Comparison of ENCODE assay signal across 9 mouse cellular contexts in genomic region chr7:28922606-28923005, GRCm38 (mm10). TPM values are rescaled to one million over a fixed set of nuclear protein-coding genes. Genes with fewer than 3 reads are reported as not detected.
A peak's percentile ranks its signal among the peaks of the same experiment; 100 is the strongest.
DNase-seq lines count a peak whose midpoint lies in the region; ATAC-seq and TF ChIP-seq lines count a peak whose summit lies in the region.
"Had no signal": no experiment of that assay in that cellular context is flagged by ENCODE, and none has a peak within 500 bp of the region (broad histone marks: within the 10 kb centered on the region; RNA-seq: fewer than 3 reads in every experiment).

No protein-coding gene starts in this region.

- H3K27me3 ChIP-seq in kidney, embryonic 15.5 days: no peaks in the 10 kb centered on the region
- no peaks in the 10 kb centered on the region for H3K27me3 ChIP-seq in limb, embryonic 12.5 days
- no peaks in the 10 kb centered on the region for H3K27me3 ChIP-seq in thymus, adult 2 months (ENCODE audit: control insufficient read depth, insufficient read depth, low read length)

- H3K4me1 ChIP-seq in kidney, embryonic 15.5 days: peaks cover 93% of the 10 kb centered on the region
- peaks cover 86% of the 10 kb centered on the region for H3K4me1 ChIP-seq in limb, embryonic 12.5 days (replicated peaks)
- peaks cover 2% of the 10 kb centered on the region; the same call in 1 of the 2 replicates for H3K4me1 ChIP-seq in thymus, adult 2 months (replicated peaks; ENCODE audit: control insufficient read depth, insufficient read depth, low read length)

- WGBS in kidney, embryonic 15.5 days: 73% methylated on average over 4 of the region's 4 CpGs
- 72% methylated on average over 4 of the region's 4 CpGs for WGBS in limb, embryonic 12.5 days
- 97% methylated on average over 4 of the region's 4 CpGs for WGBS in thymus, adult 2 months

- peak; percentile 43 for DNase-seq in cerebellum, adult 9-11 months
- no peak for DNase-seq in cerebellum, adult 11-12 months
- DNase-seq in kidney, postnatal 25 days: no peak
- DNase-seq in brain, embryonic 14.5 days (ENCODE audit: low read depth): peak; percentile 49
- no peak for DNase-seq in thymus, adult 2 months
- no peak for DNase-seq in thymus, postnatal 10 days (ENCODE audit: low spot score in 2 of 2)
- DNase-seq: thymus, postnatal 36 days had no signal

- no peak overlapping the region for H3K4me2 ChIP-seq in kidney, embryonic 15.5 days
- H3K4me2 ChIP-seq in limb, embryonic 12.5 days: 0 out of 2 replicates have a peak overlapping the region, but pooled peaks have one; percentile 47

- no peak for TF ChIP-seq POLR2A in brain, embryonic 14.5 days (IDR thresholded peaks at IDR 0.05; ENCODE audit: borderline replicate concordance, extremely low read depth, insufficient read depth, insufficient read length, poor library complexity, severe bottlenecking)
- TF ChIP-seq POLR2A in thymus, adult 2 months (IDR thresholded peaks at IDR 0.05; ENCODE audit: control insufficient read depth, extremely low read depth, insufficient read depth, low read length, poor library complexity): no peak

- no peaks in the 10 kb centered on the region for H3K9me3 ChIP-seq in kidney, embryonic 15.5 days (replicated peaks)
- H3K9me3 ChIP-seq in limb, embryonic 12.5 days: no peaks in the 10 kb centered on the region

- H3K27ac ChIP-seq in kidney, embryonic 15.5 days: peak overlapping the region; percentile 87
- peak overlapping the region; percentile 97 for H3K27ac ChIP-seq in limb, embryonic 12.5 days
- H3K27ac ChIP-seq in thymus, adult 2 months (ENCODE audit: control insufficient read depth, insufficient read depth, low read length): no peak overlapping the region

- no peak overlapping the region for H3K9ac ChIP-seq in kidney, embryonic 15.5 days
- peak overlapping the region; percentile 27; the same call in 1 of the 2 replicates for H3K9ac ChIP-seq in limb, embryonic 12.5 days (replicated peaks)

- H3K36me3 ChIP-seq in kidney, embryonic 15.5 days: peaks cover 28% of the 10 kb centered on the region
- H3K36me3 ChIP-seq in limb, embryonic 12.5 days: peaks cover 26% of the 10 kb centered on the region
- H3K36me3 ChIP-seq in thymus, adult 2 months (ENCODE audit: control insufficient read depth, insufficient read depth, low read length): peaks cover 13% of the 10 kb centered on the region

- no peak overlapping the region for H3K4me3 ChIP-seq in kidney, embryonic 15.5 days (replicated peaks)
- no peak overlapping the region for H3K4me3 ChIP-seq in limb, embryonic 12.5 days (replicated peaks)
- H3K4me3 ChIP-seq in thymus, adult 2 months (ENCODE audit: control insufficient read depth, insufficient read depth, low read length): no peak overlapping the region

- TF ChIP-seq CTCF in brain, embryonic 14.5 days (IDR thresholded peaks at IDR 0.05; ENCODE audit: borderline replicate concordance, extremely low read depth, insufficient read depth, insufficient read length): no peak
- TF ChIP-seq CTCF in thymus, adult 2 months (IDR thresholded peaks at IDR 0.05; ENCODE audit: borderline replicate concordance, control insufficient read depth, extremely low read depth, insufficient read depth, low read length, poor library complexity): no peak

- ATAC-seq in kidney, embryonic 15.5 days (replicated peaks; ENCODE audit: low FRiP score): no peak
- no peak for ATAC-seq in limb, embryonic 12.5 days (ENCODE audit: insufficient number of reproducible peaks, insufficient read depth, low FRiP score, low TSS enrichment, low read depth)

RNA-seq across cellular contexts. Expression of gene Actn4, which starts 39.5 kb away (rescaled TPM):
- 288 and 312 TPM in 2 replicates for polyA plus RNA-seq in kidney, embryonic 15.5 days (2015; fragmentation: Nextera tagmentation; extraction: Ambion mirVana)
- polyA plus RNA-seq in brain, embryonic 14.5 days (2012; rRNA removed): 134 and 173 TPM in 2 replicates
- 269 and 283 TPM in 2 replicates for polyA plus RNA-seq in limb, embryonic 12.5 days (2016; fragmentation: Nextera tagmentation; extraction: Ambion mirVana)
- polyA plus RNA-seq in thymus, adult 2 months (2012; rRNA removed): 243 and 268 TPM in 2 replicates

RNA-seq across cellular contexts. Expression of gene Capn12, which starts 41.4 kb away (rescaled TPM):
- 0.36 and 0.64 TPM in 2 replicates for polyA plus RNA-seq in kidney, embryonic 15.5 days (2015; fragmentation: Nextera tagmentation; extraction: Ambion mirVana)
- polyA plus RNA-seq in brain, embryonic 14.5 days (2012; rRNA removed): 0.08 and 0.16 TPM in 2 replicates
- polyA plus RNA-seq in limb, embryonic 12.5 days (2016; fragmentation: Nextera tagmentation; extraction: Ambion mirVana): 0.26 and 0.29 TPM in 2 replicates
- polyA plus RNA-seq in thymus, adult 2 months (2012; rRNA removed): 0.20 and 1.00 TPM in 2 replicates

RNA-seq across cellular contexts. Expression of gene Lgals7, which starts 59.0 kb away (rescaled TPM):
- 1.9 and 3.1 TPM in 2 replicates for polyA plus RNA-seq in kidney, embryonic 15.5 days (2015; fragmentation: Nextera tagmentation; extraction: Ambion mirVana)
- 30.7 and 31.2 TPM in 2 replicates for polyA plus RNA-seq in brain, embryonic 14.5 days (2012; rRNA removed)
- polyA plus RNA-seq in limb, embryonic 12.5 days (2016; fragmentation: Nextera tagmentation; extraction: Ambion mirVana): 3.4 and 4.8 TPM in 2 replicates
- polyA plus RNA-seq in thymus, adult 2 months (2012; rRNA removed): 13.0 and 15.5 TPM in 2 replicates

RNA-seq across cellular contexts. Expression of gene Eif3k, which starts 59.1 kb away (rescaled TPM):
- polyA plus RNA-seq in kidney, embryonic 15.5 days (2015; fragmentation: Nextera tagmentation; extraction: Ambion mirVana): 401 and 402 TPM in 2 replicates
- 411 and 463 TPM in 2 replicates for polyA plus RNA-seq in brain, embryonic 14.5 days (2012; rRNA removed)
- polyA plus RNA-seq in limb, embryonic 12.5 days (2016; fragmentation: Nextera tagmentation; extraction: Ambion mirVana): 438 and 440 TPM in 2 replicates
- polyA plus RNA-seq in thymus, adult 2 months (2012; rRNA removed): 362 and 396 TPM in 2 replicates

RNA-seq across cellular contexts. Expression of gene Map4k1, which starts 59.2 kb away (rescaled TPM):
- polyA plus RNA-seq in kidney, embryonic 15.5 days (2015; fragmentation: Nextera tagmentation; extraction: Ambion mirVana): 9.0 and 9.6 TPM in 2 replicates
- 7.8 and 8.2 TPM in 2 replicates for polyA plus RNA-seq in brain, embryonic 14.5 days (2012; rRNA removed)
- polyA plus RNA-seq in limb, embryonic 12.5 days (2016; fragmentation: Nextera tagmentation; extraction: Ambion mirVana): 10.9 and 11.9 TPM in 2 replicates
- 155 and 164 TPM in 2 replicates for polyA plus RNA-seq in thymus, adult 2 months (2012; rRNA removed)

Comparison
In these comparisons a context has a peak if more than half of its experiments do, and no peak if none do; other contexts are left out.
1. DNase-seq: peak in cerebellum, adult 9-11 months (single experiment) and brain, embryonic 14.5 days (single experiment); none in cerebellum, adult 11-12 months (single experiment), kidney, postnatal 25 days (0 of 2), thymus, adult 2 months (single experiment) and thymus, postnatal 10 days (0 of 2).